Mouse (Mus musculus) E14TG2a.4 (cell line): Measurements from ENCODE around the gene Gm9837.

Source experiments
- CTCF ChIP-seq: conservative IDR thresholded peaks from 2 replicates; pipeline ENCODE4 v1.5.1; 2014; ENCODE audit warnings: low read length
- NANOG ChIP-seq: IDR thresholded peaks from 2 replicates; pipeline ENCODE4 v1.6.1; 2014; ENCODE audit warnings: borderline replicate concordance, low read length, mixed read lengths
- POU5F1 ChIP-seq: IDR thresholded peaks from 2 replicates; pipeline ENCODE4 v1.6.1; 2014; ENCODE audit warnings: low read length, borderline replicate concordance

GRCm38 (mm10) chr11:53430300-53430669 is 40.0 kb downstream of the Gm9837 start:
- TF ChIP-seq CTCF (no peak), NANOG (no peak), POU5F1 (no peak)
